Mouse (Mus musculus) adrenal gland, adult 2 months (tissue): ENCODE measurements at regions not wholly inside any gene's neighbourhood (a gene's known extent, or its start where the extent isn't known, plus 50 kb on each side); places are given as distances from the start of the nearest gene placed in this dataset.

ENCODE experiments used
- DNase-seq: peaks from one replicate; pipeline ENCODE4 v3.0.0; 2021

- no peak for DNase-seq
Observed at GRCm38 (mm10) chr12:54384116-54384515, 180.5 kb upstream of the Egln3 start.

DNA sequence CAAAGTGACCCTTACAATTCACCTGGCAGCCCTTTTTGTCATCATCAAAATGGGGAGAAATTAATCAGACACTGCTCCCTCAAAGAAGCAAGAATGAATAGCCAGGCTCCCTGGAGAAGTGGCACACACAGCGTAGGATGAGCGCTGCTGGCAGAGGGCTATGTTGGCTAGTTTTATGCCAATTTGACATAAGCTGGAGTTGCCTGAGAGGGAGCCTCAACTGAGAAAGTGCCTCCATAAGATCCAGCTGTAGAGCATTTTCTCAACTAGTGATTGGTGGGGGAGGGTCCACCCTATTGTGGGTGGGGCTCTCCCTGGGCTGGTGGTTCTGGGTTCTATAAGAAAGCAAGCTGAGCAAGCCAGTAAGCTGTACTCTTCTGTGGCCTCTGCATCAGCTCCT is 179.3 kb upstream of the Egln3 start:
- no peak for DNase-seq

- no peak for DNase-seq
Observed at GRCm38 (mm10) chr12:54382061-54382460, 178.4 kb upstream of the Egln3 start.

GRCm38 (mm10) chr12:54380322-54380721 is 176.7 kb upstream of the Egln3 start:
- no peak for DNase-seq

DNA sequence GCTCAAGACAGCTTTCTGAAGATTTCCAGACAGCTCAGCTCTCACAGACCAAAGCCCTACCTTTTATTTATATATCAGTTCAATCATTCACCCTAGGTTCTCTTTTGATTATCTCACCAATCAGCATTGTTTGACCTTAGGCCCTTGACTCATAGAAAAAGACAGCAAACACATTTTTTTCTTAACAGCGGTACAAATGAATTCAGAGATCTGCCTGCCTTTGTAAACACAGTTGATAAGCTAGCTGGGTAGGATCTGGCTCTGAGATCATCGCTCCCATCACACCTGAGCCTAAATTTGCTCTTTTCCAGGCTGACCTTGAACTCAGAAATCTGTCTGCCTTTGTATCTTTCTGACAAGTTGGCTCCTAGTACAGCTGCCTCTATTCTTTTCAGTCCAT is 174.9 kb upstream of the Egln3 start:
- no peak for DNase-seq

GRCm38 (mm10) chr12:54374060-54374459 is 170.4 kb upstream of the Egln3 start:
- no peak for DNase-seq

DNA sequence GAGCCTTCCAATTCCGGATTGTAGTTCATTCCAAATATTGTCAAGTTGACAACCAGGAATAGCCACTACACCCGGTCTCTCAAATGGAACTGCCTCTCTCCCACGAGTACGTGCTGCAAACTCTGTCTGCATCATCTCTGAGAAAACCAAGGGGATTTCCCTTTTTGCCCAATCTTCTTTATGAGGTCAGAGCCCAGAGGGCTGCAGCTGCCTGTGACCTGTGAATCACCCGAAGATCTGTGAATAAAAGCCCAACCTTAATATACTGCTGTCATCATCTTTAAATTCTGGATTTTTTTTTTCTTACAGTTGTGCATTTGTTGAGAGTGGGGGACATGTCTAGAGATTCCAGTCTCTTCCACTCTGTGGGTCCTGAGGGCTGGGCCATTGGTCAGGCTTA is 165.6 kb upstream of the Egln3 start:
- DNase-seq, result peak; percentile 6

DNA sequence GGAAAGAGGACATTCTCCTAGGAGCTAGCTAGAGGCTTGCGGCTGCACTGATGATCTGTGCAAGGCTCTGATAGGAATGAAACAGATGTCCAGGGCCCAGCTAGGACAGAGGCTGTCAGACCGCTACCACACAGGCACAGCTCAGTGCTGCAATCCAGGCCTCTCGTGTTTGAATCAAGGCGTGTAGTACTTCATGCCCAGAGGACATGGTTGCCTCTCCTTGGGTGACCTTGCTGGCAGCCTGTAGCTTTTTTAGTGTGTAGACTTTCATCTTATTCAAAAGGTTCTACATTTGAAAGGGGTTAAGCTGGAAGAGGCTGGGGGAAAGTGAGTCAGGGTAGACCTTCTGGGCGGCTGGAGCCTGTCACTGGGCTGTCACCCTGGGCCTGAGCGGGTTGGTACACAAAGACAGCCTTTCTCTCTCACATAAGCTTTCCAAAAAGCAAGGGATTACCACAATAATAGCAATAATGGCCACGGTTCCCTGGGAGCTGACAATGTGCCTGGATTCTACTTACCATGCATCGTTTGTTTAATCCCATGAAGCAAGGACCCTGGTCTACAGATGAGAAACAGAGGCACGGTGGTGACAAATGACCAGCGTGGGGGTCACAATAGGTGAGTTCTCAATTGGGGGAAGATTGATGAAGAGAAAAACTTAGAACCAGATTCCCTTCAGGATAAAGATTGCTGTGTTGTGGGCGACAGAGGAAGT is 160.9 kb upstream of the Egln3 start:
- no peak for DNase-seq

- no peak for DNase-seq
Observed at GRCm38 (mm10) chr12:54361762-54362161, 158.1 kb upstream of the Egln3 start.

DNA sequence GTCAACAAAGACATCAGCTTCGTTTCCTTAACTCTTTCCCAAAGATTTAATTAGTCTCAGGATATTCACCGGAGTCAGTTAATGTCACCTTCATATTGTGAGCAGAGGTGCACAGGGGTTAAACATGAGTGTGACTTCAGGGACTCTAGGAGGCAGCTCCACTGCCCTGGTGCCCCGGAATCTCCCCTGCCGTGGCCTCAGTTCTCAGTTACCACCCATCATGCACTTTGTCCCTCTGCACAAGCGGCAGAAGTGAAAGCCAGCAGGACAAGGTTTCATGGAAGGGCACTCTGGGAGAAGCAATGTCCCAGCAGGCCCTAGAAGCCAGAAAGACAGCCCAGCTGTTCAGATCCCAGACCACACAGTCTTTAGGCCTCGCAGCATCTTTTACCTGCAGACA is 150.5 kb upstream of the Egln3 start:
- DNase-seq, result peak; percentile 2

DNA sequence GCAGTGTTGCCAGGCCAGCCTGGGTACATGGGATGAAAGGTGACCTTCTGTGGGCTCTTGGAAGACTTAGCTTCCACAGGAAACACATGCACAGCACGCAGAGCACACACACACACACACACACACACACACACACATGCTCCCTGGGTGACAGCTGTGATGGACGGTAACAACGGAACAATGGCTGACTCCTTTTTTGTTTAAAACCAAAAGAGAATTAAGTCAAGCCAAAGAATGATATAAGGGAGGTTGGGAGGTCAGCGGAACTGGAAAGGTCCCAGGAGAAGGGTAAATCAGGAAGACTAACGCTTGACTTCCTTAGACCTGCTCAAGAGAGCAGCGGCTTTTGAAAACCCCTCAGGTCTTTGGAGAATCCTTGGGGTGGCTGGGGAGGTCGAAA is 150.0 kb upstream of the Egln3 start:
- DNase-seq, result peak; percentile 11

DNA sequence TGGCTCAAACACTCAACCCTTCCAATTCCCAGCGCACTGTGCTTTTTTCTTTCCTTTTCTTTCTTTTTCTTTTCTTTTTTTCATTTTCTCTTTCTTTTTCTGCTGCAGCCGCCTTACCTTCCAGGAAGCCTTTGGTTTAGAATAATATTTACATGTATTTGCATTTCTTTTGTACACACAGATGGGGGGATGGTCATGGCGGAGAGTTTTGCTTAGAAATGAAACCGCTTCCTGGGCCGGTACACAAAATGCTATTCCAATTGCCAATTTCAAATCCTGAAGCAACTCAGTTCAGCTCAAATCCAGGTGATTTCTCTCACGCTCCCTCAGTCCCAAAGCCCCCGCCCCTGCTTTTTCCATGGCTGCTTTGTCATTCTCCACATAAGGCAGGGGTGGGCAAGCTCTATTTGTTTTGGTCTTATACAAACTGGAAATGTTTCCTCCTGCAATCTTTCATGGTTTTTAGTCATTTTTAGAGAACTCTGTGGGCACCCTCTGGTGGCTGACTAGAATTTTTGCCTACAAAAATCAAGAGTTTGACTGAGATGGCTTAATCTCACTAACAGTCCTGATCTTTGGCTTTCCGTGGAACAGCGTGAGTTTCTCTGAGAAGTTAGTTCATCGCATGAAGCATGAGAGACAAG is 149.4 kb upstream of the Egln3 start:
- DNase-seq, result peak; percentile 5

- DNase-seq, result peak; percentile 17
Observed at GRCm38 (mm10) chr12:54350293-54350692, 146.6 kb upstream of the Egln3 start.

DNA sequence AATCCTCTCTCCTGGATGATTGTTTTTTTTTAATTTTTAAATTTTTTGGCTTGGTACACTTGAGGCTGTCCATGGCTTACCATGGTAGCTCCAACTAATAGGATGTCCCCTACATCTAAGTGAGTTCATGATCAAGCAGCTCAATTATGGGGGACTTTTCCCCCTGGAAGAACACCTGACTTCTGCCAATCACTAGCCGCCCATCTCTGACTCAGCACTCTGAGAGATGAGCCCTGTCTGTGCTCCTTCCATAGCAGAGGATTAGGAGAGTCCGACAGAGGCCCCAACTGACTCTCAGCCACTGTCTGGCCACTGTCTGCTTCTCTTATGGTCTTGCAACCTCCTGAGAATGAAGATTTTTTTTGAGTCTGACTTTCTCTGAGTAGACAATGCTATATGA is 145.7 kb upstream of the Egln3 start:
- no peak for DNase-seq

DNA sequence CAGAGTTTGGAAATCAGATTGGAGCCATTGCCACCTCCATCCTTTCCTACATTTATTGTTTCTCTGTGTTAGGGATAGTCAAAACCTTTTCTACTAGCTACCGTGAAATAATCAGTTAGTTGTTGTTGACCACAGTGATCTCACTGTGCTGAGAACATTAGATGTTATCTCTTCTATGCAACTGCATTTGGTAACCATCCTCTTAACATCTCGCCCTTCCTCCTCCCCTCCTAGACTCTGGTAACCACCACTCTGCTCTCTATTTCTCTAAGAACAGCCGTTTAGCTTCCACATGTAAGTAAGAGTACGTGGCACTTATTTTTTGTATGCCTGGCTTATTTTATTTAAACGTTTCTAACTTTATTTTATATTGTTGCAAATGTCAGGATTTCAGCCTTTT is 139.8 kb upstream of the Egln3 start:
- no peak for DNase-seq

DNA sequence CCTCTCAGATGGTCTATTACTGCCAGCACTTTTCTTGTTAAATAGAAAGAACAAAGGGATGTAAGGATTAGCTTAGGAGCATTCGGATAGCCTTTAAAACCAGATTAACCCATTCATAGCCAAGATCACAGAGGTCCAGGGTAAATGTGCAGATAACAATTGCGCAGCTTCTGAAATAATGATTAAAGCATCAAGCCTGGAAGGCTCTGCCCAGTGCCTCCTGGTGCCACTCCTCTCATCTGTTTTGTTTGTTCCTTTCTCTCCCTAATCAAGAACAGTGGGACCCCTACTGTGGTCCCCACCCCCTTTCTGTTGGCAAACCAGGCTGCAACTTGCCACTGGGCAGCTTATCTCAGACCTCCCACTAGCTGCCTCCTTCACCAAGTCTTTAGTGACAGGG is 131.8 kb upstream of the Egln3 start:
- DNase-seq, result no peak

- no peak for DNase-seq
Observed at GRCm38 (mm10) chr12:54334491-54335132, 131.0 kb upstream of the Egln3 start.

DNA sequence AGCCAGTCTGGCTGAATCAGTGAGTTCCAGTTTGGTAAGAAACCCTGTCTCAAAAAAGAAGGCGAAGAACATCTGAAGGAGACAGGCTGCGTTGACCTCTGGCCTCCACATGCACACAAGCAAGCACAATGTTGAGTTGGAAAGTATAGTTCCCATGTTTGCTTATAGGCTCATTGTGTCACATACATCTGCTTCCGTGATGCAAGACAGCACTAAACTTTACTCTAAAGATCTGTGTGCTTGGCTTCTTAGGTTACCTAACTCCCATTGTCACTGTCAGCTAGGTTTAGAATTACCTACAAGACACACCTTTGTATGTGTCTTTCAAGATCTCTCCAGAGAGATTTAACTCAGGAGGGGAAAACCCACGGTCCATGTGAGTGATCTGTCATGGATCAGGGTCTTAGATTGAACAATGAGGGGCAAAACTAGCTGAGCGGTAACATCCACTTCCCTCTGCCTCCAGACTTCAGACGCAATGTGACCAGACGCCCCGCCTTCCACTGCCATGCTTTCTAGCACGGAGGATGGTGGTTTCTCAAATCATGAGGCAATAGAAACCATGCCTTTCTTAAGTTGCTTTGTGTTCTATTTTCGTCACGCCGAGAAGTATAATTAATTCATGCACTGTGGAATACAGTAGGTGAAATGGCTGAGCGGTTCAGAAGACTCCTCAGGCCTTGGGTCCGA is 130.1 kb upstream of the Egln3 start:
- DNase-seq, result no peak

DNA sequence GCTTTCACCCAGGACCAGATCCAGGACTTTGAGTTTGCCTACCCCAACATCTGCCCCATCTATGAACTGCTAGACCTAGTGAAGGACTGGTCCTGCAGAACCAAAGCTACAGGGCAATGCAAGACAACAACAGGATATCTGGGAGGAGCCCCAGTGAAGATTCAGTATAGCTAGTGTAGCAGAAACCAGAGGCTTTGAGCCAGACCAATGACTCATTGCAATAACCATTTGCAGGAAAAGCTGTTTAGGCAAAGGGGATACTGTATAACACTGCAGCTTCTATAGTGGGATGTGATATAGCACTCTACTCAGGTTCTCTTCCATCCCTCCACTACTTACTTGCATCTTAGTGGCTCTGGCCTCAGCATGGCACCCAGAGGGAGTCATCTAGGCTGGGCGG is 123.8 kb upstream of the Egln3 start:
- no peak for DNase-seq

DNA sequence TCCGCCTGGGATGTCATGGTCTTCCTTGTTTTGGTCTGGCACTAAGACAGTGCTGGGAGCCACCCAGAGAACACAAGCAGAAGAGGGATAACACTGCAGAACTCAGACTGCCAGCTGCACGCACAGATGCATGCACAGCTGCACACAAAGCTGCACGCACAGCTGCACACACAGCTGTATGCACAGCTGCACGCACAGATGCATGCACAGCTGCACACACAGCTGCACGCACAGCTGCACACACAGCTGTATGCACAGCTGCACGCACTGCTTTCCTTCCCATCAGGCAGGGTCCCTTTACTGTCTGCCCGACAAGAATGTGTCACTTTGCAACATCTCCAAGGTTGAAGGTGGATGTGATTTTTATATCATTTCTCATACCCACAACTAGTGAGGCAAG is 122.9 kb upstream of the Egln3 start:
- DNase-seq, result no peak

- no peak for DNase-seq
Observed at GRCm38 (mm10) chr12:54320533-54320932, 116.9 kb upstream of the Egln3 start.

DNA sequence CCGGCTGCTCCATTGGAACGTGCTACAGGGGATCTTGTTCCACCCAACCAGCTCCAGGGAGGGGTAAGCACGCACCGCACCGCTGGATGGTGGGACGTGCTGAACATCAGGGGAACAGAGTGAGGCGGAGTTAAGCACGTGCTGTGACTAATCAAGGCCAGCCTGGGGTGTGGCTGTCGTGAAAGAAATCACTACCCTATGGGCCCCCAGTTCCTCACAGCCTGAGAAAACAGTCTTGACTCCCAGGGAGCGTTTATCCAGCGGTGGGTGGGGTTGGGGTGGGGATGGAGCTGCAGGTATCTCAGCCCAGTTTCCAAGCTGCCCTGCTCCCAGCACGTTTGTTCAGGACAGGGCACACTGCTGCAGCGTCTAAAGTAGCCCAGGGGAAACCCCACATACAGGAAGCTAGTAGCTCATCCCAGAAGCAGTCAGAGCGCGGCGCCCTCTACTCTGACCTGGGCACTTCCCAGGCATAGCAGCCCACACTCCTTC is 113.4 kb upstream of the Egln3 start:
- DNase-seq, result peak; percentile 14

- DNase-seq, result no peak
Observed at GRCm38 (mm10) chr12:54316066-54316567, 112.5 kb upstream of the Egln3 start.
